Mouse (Mus musculus) heart, embryonic 16.5 days (tissue): ENCODE data around the gene Ypel2. TPM values are rescaled to one million over a fixed set of nuclear protein-coding genes. Genes with fewer than 3 reads are reported as not detected.

Source experiments
- ATAC-seq: fragments of 200-750 bp; cut with Nextera tagmentation; replicated peaks from 2 replicates; pipeline ENCODE4 v1.8.0; 2017; ENCODE audit warnings: moderate number of reproducible peaks; ENCODE audit not compliant: insufficient read depth, low FRiP score; ENCODE audit errors: extremely low read depth
- H3K27ac ChIP-seq: fragments of 300-500 bp; sonication (generic); 2 replicates; pipeline ENCODE4 v1.5.1; 2014; ENCODE audit warnings: mild to moderate bottlenecking, low read length, control low read depth, moderate library complexity
- H3K27me3 ChIP-seq: fragments of 300-500 bp; sonication (generic); 2 replicates; pipeline ENCODE4 v1.6.1; 2014; ENCODE audit warnings: low read length, mixed read lengths; ENCODE audit not compliant: control insufficient read depth, insufficient read depth
- H3K36me3 ChIP-seq: fragments of 300-500 bp; sonication (generic); 2 replicates; pipeline ENCODE4 v1.6.1; 2014; ENCODE audit not compliant: control insufficient read depth, insufficient read depth
- H3K4me1 ChIP-seq: fragments of 300-500 bp; sonication (generic); 2 replicates; pipeline ENCODE4 v1.6.1; 2014; ENCODE audit warnings: low read length, mixed read lengths; ENCODE audit not compliant: control insufficient read depth, insufficient read depth
- H3K4me2 ChIP-seq: fragments of 300-500 bp; sonication (generic); 2 replicates; pipeline ENCODE4 v1.6.1; 2014; ENCODE audit warnings: low read depth, mild to moderate bottlenecking, control low read depth, low read length
- H3K4me3 ChIP-seq: fragments of 300-500 bp; sonication (generic); 2 replicates; pipeline ENCODE4 v1.5.1; 2014; ENCODE audit warnings: mild to moderate bottlenecking, control low read depth, low read length
- H3K9ac ChIP-seq: fragments of 300-500 bp; sonication (generic); 2 replicates; pipeline ENCODE4 v1.6.1; 2014; ENCODE audit warnings: low read length, control low read depth
- H3K9me3 ChIP-seq: fragments of 300-500 bp; sonication (generic); replicated peaks from 2 replicates; pipeline ENCODE4 v1.6.1; 2016; ENCODE audit warnings: low read length; ENCODE audit not compliant: control insufficient read depth
- WGBS: fragments of 180-500 bp; shearing (Covaris S2); extraction: QIAGEN DNeasy Blood & Tissue Kit; methylation state at CpG from one replicate; pipeline ENCODE4 v1.1.7; 2014; 5-methylcytosine and 5-hydroxymethylcytosine counted together
- polyA plus RNA-seq: library from polyadenylated mRNA; unstranded; fragments of >200 nt; fragmentation: Nextera tagmentation; extraction: Ambion mirVana; gene quantifications from 2 replicates; pipeline ENCODE4 v1.2.1, GENCODE M21; 2015

The Ypel2 gene
- polyA plus RNA-seq, 1 experiment from 2014 or later, result 24.2 TPM

GRCm38 (mm10) chr11:86951672-86952071 is 41.8 kb downstream of the Ypel2 start:
- H3K9me3 ChIP-seq, result no peaks in the 10 kb centered on the region
- H3K27ac ChIP-seq, result peak overlapping the region; percentile 89
- no peak overlapping the region for H3K4me3 ChIP-seq
- H3K4me2 ChIP-seq, result no peak overlapping the region
- WGBS, result 69% methylated on average over 8 of the region's 8 CpGs
- no peak for ATAC-seq
- no peak overlapping the region for H3K9ac ChIP-seq
- H3K27me3 ChIP-seq, result no peaks in the 10 kb centered on the region
- peaks cover 10% of the 10 kb centered on the region for H3K36me3 ChIP-seq
- peaks cover 61% of the 10 kb centered on the region for H3K4me1 ChIP-seq

- ATAC-seq, result 0 out of 2 replicates have a peak, but pooled peaks have one; percentile 2
- peaks cover 61% of the 10 kb centered on the region for H3K4me1 ChIP-seq
- H3K27me3 ChIP-seq, result no peaks in the 10 kb centered on the region
- peak overlapping the region; percentile 36 for H3K9ac ChIP-seq
- no peak overlapping the region for H3K4me3 ChIP-seq
- 55% methylated on average over 3 of the region's 3 CpGs for WGBS
- no peaks in the 10 kb centered on the region for H3K9me3 ChIP-seq
- peaks cover 10% of the 10 kb centered on the region for H3K36me3 ChIP-seq
- H3K4me2 ChIP-seq, result no peak overlapping the region
- H3K27ac ChIP-seq, result peak overlapping the region; percentile 89
Observed at GRCm38 (mm10) chr11:86950491-86950890, 43.0 kb downstream of the Ypel2 start.

- ATAC-seq, result peak; percentile 69
- Histone ChIP-seq H3K36me3 (peaks cover 10% of the 10 kb centered on the region), H3K4me1 (peaks cover 60% of the 10 kb centered on the region), H3K9me3 (no peaks in the 10 kb centered on the region), H3K9ac (peak overlapping the region; percentile 21; the same call in 1 of the 2 replicates), H3K4me3 (no peak overlapping the region), H3K27me3 (no peaks in the 10 kb centered on the region), H3K27ac (peak overlapping the region; percentile 89), H3K4me2 (0 out of 2 replicates have a peak overlapping the region, but pooled peaks have one; percentile 17)
- WGBS, result 24% methylated on average over 9 of the region's 9 CpGs
Observed at GRCm38 (mm10) chr11:86949951-86950441, 43.5 kb downstream of the Ypel2 start.

- H3K27ac ChIP-seq, result peak overlapping the region; percentile 77
- H3K9me3 ChIP-seq, result no peaks in the 10 kb centered on the region
- H3K4me2 ChIP-seq, result no peak overlapping the region
- H3K4me3 ChIP-seq, result no peak overlapping the region
- peak overlapping the region; percentile 28; the same call in 1 of the 2 replicates for H3K9ac ChIP-seq
- peaks cover 39% of the 10 kb centered on the region for H3K36me3 ChIP-seq
- no peak for ATAC-seq
- WGBS, result 58% methylated on average over 6 of the region's 6 CpGs
- H3K27me3 ChIP-seq, result no peaks in the 10 kb centered on the region
- H3K4me1 ChIP-seq, result peaks cover 53% of the 10 kb centered on the region
Observed at GRCm38 (mm10) chr11:86946644-86947195, 46.8 kb downstream of the Ypel2 start.

GRCm38 (mm10) chr11:86945933-86946332 is 47.6 kb downstream of the Ypel2 start:
- ATAC-seq, result peak; percentile 34; the same call in 1 of the 2 replicates
- peaks cover 49% of the 10 kb centered on the region for H3K4me1 ChIP-seq
- H3K27me3 ChIP-seq, result no peaks in the 10 kb centered on the region
- 66% methylated on average over 6 of the region's 6 CpGs for WGBS
- H3K4me3 ChIP-seq, result no peak overlapping the region
- H3K27ac ChIP-seq, result peak overlapping the region; percentile 77
- peaks cover 37% of the 10 kb centered on the region for H3K36me3 ChIP-seq
- H3K4me2 ChIP-seq, result peak overlapping the region; percentile 26; the same call in 1 of the 2 replicates
- H3K9ac ChIP-seq, result no peak overlapping the region; the same call in 1 of the 2 replicates
- no peaks in the 10 kb centered on the region for H3K9me3 ChIP-seq

- Histone ChIP-seq H3K9me3 (no peaks in the 10 kb centered on the region), H3K36me3 (peaks cover 46% of the 10 kb centered on the region), H3K4me3 (no peak overlapping the region), H3K4me2 (no peak overlapping the region), H3K27me3 (no peaks in the 10 kb centered on the region), H3K4me1 (peaks cover 43% of the 10 kb centered on the region), H3K27ac (no peak overlapping the region), H3K9ac (no peak overlapping the region)
- ATAC-seq, result no peak
- 66% methylated on average over 8 of the region's 8 CpGs for WGBS
Observed at GRCm38 (mm10) chr11:86945058-86945457, 48.4 kb downstream of the Ypel2 start.

GRCm38 (mm10) chr11:86944539-86944938 is 49.0 kb downstream of the Ypel2 start:
- 70% methylated on average over 8 of the region's 8 CpGs for WGBS

GRCm38 (mm10) chr11:86941904-86942303 is 51.6 kb downstream of the Ypel2 start:
- no peak overlapping the region for H3K27ac ChIP-seq
- peaks cover 45% of the 10 kb centered on the region for H3K4me1 ChIP-seq

More at GRCm38 (mm10) chr11:86944539-86944938, 49.0 kb downstream of the Ypel2 start:
- Histone ChIP-seq H3K4me3 (no peak overlapping the region), H3K9ac (no peak overlapping the region), H3K9me3 (no peaks in the 10 kb centered on the region), H3K27ac (no peak overlapping the region), H3K4me2 (no peak overlapping the region), H3K36me3 (peaks cover 49% of the 10 kb centered on the region), H3K4me1 (peaks cover 42% of the 10 kb centered on the region), H3K27me3 (no peaks in the 10 kb centered on the region)
- no peak for ATAC-seq

GRCm38 (mm10) chr11:86939503-86939902 is 54.0 kb downstream of the Ypel2 start:
- no peak overlapping the region for H3K4me3 ChIP-seq
- no peak overlapping the region for H3K9ac ChIP-seq
- peaks cover 28% of the 10 kb centered on the region for H3K4me1 ChIP-seq
- no peaks in the 10 kb centered on the region for H3K9me3 ChIP-seq
- 51% methylated on average over 6 of the region's 6 CpGs for WGBS
- no peak overlapping the region for H3K27ac ChIP-seq
- H3K27me3 ChIP-seq, result no peaks in the 10 kb centered on the region
- ATAC-seq, result no peak
- no peak overlapping the region for H3K4me2 ChIP-seq
- H3K36me3 ChIP-seq, result peaks cover 40% of the 10 kb centered on the region

More at GRCm38 (mm10) chr11:86941904-86942303, 51.6 kb downstream of the Ypel2 start:
- no peak overlapping the region for H3K4me2 ChIP-seq
- peaks cover 45% of the 10 kb centered on the region for H3K36me3 ChIP-seq
- H3K9me3 ChIP-seq, result no peaks in the 10 kb centered on the region
- 50% methylated on average over 8 of the region's 8 CpGs for WGBS
- H3K27me3 ChIP-seq, result no peaks in the 10 kb centered on the region
- no peak overlapping the region for H3K9ac ChIP-seq
- H3K4me3 ChIP-seq, result no peak overlapping the region
- no peak for ATAC-seq
